ENCODE assay signal across 22 mouse cellular contexts in the genomic region with DNA sequence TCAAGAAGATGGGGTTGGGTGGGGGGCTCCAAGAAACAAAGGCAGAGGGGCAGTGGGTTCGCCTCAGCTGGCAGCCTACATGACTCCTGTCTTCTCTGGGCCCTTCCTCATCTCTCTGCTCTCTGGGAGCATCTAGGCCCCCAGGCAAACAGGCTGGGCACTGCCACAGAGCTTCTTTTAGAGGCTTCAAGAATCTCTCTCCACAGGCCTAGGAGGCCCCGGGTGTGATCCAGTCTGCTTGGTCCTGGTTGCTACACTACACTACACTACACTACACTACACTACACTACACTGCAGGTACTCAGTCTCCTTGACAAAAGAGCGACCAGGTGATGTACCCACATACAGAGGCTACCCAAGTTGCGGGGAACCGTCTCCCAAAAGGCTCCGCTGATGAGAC. TPM values are rescaled to one million over a fixed set of nuclear protein-coding genes. Genes with fewer than 3 reads are reported as not detected.
DNase-seq lines count a peak whose midpoint lies in the region; ATAC-seq and TF ChIP-seq lines count a peak whose summit lies in the region.
"Had no signal": no experiment of that assay in that cellular context is flagged by ENCODE, and none has a peak within 500 bp of the region (broad histone marks: within the 10 kb centered on the region; RNA-seq: fewer than 3 reads in every experiment).

No protein-coding gene starts in this region.

- H3K4me2 ChIP-seq in forebrain, postnatal 0 days (ENCODE audit: low read depth) = no peak overlapping the region
- peak overlapping the region; percentile 59 for H3K4me2 ChIP-seq in hindbrain, embryonic 12.5 days (replicated peaks)
- H3K4me2 ChIP-seq in midbrain, embryonic 12.5 days (replicated peaks) = peak overlapping the region; percentile 52
- peak overlapping the region; percentile 68 for H3K4me2 ChIP-seq in neural tube, embryonic 14.5 days (ENCODE audit: low read depth, low read length)
- no peak overlapping the region for H3K4me2 ChIP-seq in lung, postnatal 0 days (replicated peaks; ENCODE audit: low read depth, low read length)
- H3K4me2 ChIP-seq: heart, embryonic 11.5 days had no signal

- WGBS in forebrain, embryonic 10.5 days = 14% methylated on average over 6 of the region's 6 CpGs
- WGBS in forebrain, postnatal 0 days = 24% methylated on average over 6 of the region's 6 CpGs
- WGBS in hindbrain, embryonic 12.5 days = 4% methylated on average over 6 of the region's 6 CpGs
- WGBS in midbrain, embryonic 12.5 days = 9% methylated on average over 6 of the region's 6 CpGs
- WGBS in neural tube, embryonic 14.5 days = 3% methylated on average over 6 of the region's 6 CpGs
- 3% methylated on average over 6 of the region's 6 CpGs for WGBS in lung, postnatal 0 days

- peaks cover 100% of the 10 kb centered on the region for H3K27me3 ChIP-seq in forebrain, embryonic 10.5 days (ENCODE audit: poor library complexity, severe bottlenecking)
- peaks cover 63% of the 10 kb centered on the region for H3K27me3 ChIP-seq in forebrain, postnatal 0 days (ENCODE audit: insufficient read depth, low read length)
- peaks cover 94% of the 10 kb centered on the region for H3K27me3 ChIP-seq in hindbrain, embryonic 12.5 days
- H3K27me3 ChIP-seq in midbrain, embryonic 12.5 days = peaks cover 98% of the 10 kb centered on the region
- peaks cover 38% of the 10 kb centered on the region for H3K27me3 ChIP-seq in neural tube, embryonic 14.5 days (ENCODE audit: control insufficient read depth, insufficient read depth, low read length)
- peaks cover 86% of the 10 kb centered on the region for H3K27me3 ChIP-seq in lung, postnatal 0 days (replicated peaks; ENCODE audit: insufficient read depth, low read length)

- H3K36me3 ChIP-seq in forebrain, embryonic 10.5 days (replicated peaks) = 0 out of 2 replicates have a peak, but pooled peaks cover under 1% of the 10 kb centered on the region
- H3K36me3 ChIP-seq in forebrain, postnatal 0 days (ENCODE audit: insufficient read depth) = no peaks in the 10 kb centered on the region
- H3K36me3 ChIP-seq in hindbrain, embryonic 12.5 days = no peaks in the 10 kb centered on the region
- no peaks in the 10 kb centered on the region for H3K36me3 ChIP-seq in midbrain, embryonic 12.5 days
- H3K36me3 ChIP-seq in neural tube, embryonic 14.5 days (ENCODE audit: control insufficient read depth, insufficient read depth, low read length) = no peaks in the 10 kb centered on the region
- no peaks in the 10 kb centered on the region for H3K36me3 ChIP-seq in lung, postnatal 0 days (ENCODE audit: insufficient read depth, low read length)

- TF ChIP-seq CTCF in forebrain, postnatal 0 days (IDR thresholded peaks at IDR 0.05; ENCODE audit: low read depth) = no peak
- TF ChIP-seq CTCF in lung, postnatal 0 days (IDR thresholded peaks at IDR 0.05) = no peak

- H3K27ac ChIP-seq in forebrain, embryonic 10.5 days = peak overlapping the region; percentile 69
- H3K27ac ChIP-seq in forebrain, postnatal 0 days (ENCODE audit: low read depth, low read length) = no peak overlapping the region
- peak overlapping the region; percentile 95 for H3K27ac ChIP-seq in hindbrain, embryonic 12.5 days
- H3K27ac ChIP-seq in midbrain, embryonic 12.5 days (replicated peaks) = peak overlapping the region; percentile 88
- H3K27ac ChIP-seq in neural tube, embryonic 14.5 days (ENCODE audit: low read depth, low read length) = peak overlapping the region; percentile 85
- no peak overlapping the region for H3K27ac ChIP-seq in lung, postnatal 0 days (ENCODE audit: low read length)

- peaks cover 94% of the 10 kb centered on the region for H3K4me1 ChIP-seq in forebrain, embryonic 10.5 days
- H3K4me1 ChIP-seq in forebrain, postnatal 0 days (ENCODE audit: insufficient read depth) = no peaks in the 10 kb centered on the region
- peaks cover 14% of the 10 kb centered on the region for H3K4me1 ChIP-seq in hindbrain, embryonic 12.5 days
- H3K4me1 ChIP-seq in midbrain, embryonic 12.5 days = peaks cover 36% of the 10 kb centered on the region
- H3K4me1 ChIP-seq in neural tube, embryonic 14.5 days (ENCODE audit: control insufficient read depth, insufficient read depth, low read length) = no peaks in the 10 kb centered on the region
- H3K4me1 ChIP-seq in lung, postnatal 0 days (ENCODE audit: insufficient read depth, low read depth, low read length) = no peaks in the 10 kb centered on the region

- H3K9ac ChIP-seq in forebrain, postnatal 0 days = no peak overlapping the region
- H3K9ac ChIP-seq in hindbrain, embryonic 12.5 days = peak overlapping the region; percentile 75
- peak overlapping the region; percentile 63 for H3K9ac ChIP-seq in midbrain, embryonic 12.5 days (replicated peaks)
- H3K9ac ChIP-seq in neural tube, embryonic 14.5 days (replicated peaks; ENCODE audit: low read depth, low read length) = peak overlapping the region; percentile 89
- no peak overlapping the region for H3K9ac ChIP-seq in lung, postnatal 0 days (replicated peaks; ENCODE audit: low read depth)

- peak overlapping the region; percentile 61 for H3K4me3 ChIP-seq in forebrain, embryonic 10.5 days
- no peak overlapping the region for H3K4me3 ChIP-seq in forebrain, postnatal 0 days (ENCODE audit: low read depth, low read length)
- peak overlapping the region; percentile 55 for H3K4me3 ChIP-seq in hindbrain, embryonic 12.5 days
- peak overlapping the region; percentile 55 for H3K4me3 ChIP-seq in midbrain, embryonic 12.5 days
- H3K4me3 ChIP-seq in neural tube, embryonic 14.5 days (ENCODE audit: low read depth, low read length) = peak overlapping the region; percentile 53
- no peak overlapping the region for H3K4me3 ChIP-seq in lung, postnatal 0 days (ENCODE audit: low read depth, low read length)

- TF ChIP-seq EP300 in lung, postnatal 0 days (IDR thresholded peaks at IDR 0.05) = no peak

- DNase-seq in forebrain, embryonic 10.5 days (ENCODE audit: extremely low spot score, low spot score) = no peak
- no peak for DNase-seq in forebrain, postnatal 0 days
- no peak for DNase-seq in left cerebral cortex, adult 18-20 months (ENCODE audit: low spot score in 2 of 2)
- no peak for DNase-seq in lung, postnatal 0 days (ENCODE audit: low spot score)
- no peak for DNase-seq in thymus, adult 18-20 months
- DNase-seq: adrenal gland, adult 8-10 months; cerebellum, adult 11 months; cerebellum, postnatal 25 days; kidney, adult 18-20 months; kidney, postnatal 10 days; retina, postnatal 1 day; thymus, postnatal 4 days had no signal

- ATAC-seq in forebrain, postnatal 0 days = no peak
- ATAC-seq in hindbrain, embryonic 12.5 days (ENCODE audit: low FRiP score) = no peak
- no peak for ATAC-seq in midbrain, embryonic 12.5 days (ENCODE audit: low FRiP score, low read depth)
- no peak for ATAC-seq in neural tube, embryonic 14.5 days (ENCODE audit: low read depth)
- no peak for ATAC-seq in lung, postnatal 0 days

- H3K9me3 ChIP-seq in forebrain, embryonic 10.5 days = no peaks in the 10 kb centered on the region
- H3K9me3 ChIP-seq in forebrain, postnatal 0 days (ENCODE audit: low read length) = no peaks in the 10 kb centered on the region
- no peaks in the 10 kb centered on the region for H3K9me3 ChIP-seq in hindbrain, embryonic 12.5 days (replicated peaks)
- no peaks in the 10 kb centered on the region for H3K9me3 ChIP-seq in midbrain, embryonic 12.5 days
- H3K9me3 ChIP-seq in neural tube, embryonic 14.5 days (ENCODE audit: control insufficient read depth, low read length) = no peaks in the 10 kb centered on the region
- H3K9me3 ChIP-seq in lung, postnatal 0 days (ENCODE audit: low read length) = no peaks in the 10 kb centered on the region

RNA-seq across cellular contexts. Expression of gene Lhx5, which starts 1.8 kb away (rescaled TPM):
- 21.3 and 24.8 TPM in 2 replicates for polyA plus RNA-seq in forebrain, embryonic 10.5 days (2016; fragmentation: Nextera tagmentation; extraction: Ambion mirVana)
- 4.6 and 5.4 TPM in 2 replicates for total RNA-seq in forebrain, postnatal 0 days (2014; rRNA removed)
- polyA plus RNA-seq in forebrain, postnatal 0 days (2015; fragmentation: Nextera tagmentation; extraction: Ambion mirVana) = 1.4 and 3.7 TPM in 2 replicates
- polyA plus RNA-seq in hindbrain, embryonic 12.5 days (2016; fragmentation: Nextera tagmentation; extraction: Ambion mirVana) = 63.0 and 67.2 TPM in 2 replicates
- 45.2 and 51.9 TPM in 2 replicates for polyA plus RNA-seq in midbrain, embryonic 12.5 days (2016; fragmentation: Nextera tagmentation; extraction: Ambion mirVana)
- 27.6 and 28.1 TPM in 2 replicates for polyA plus RNA-seq in neural tube, embryonic 14.5 days (2014; fragmentation: Nextera tagmentation; extraction: Ambion mirVana)
- total RNA-seq in left cerebral cortex, adult 18-20 months (2021) = not detected
- not detected in 2 replicates for polyA plus RNA-seq in lung, postnatal 0 days (2015; fragmentation: Nextera tagmentation; extraction: Ambion mirVana)
- total RNA-seq: adrenal gland, adult 8-10 months; CH12.LX; heart, postnatal 25 days; neutrophil, adult 5-6 weeks had no signal
- polyA plus RNA-seq: gonadal fat pad, adult 2 months; liver, embryonic 16.5 days had no signal

RNA-seq across cellular contexts. Expression of gene Sdsl, which starts 42.9 kb away (rescaled TPM):
- polyA plus RNA-seq in forebrain, embryonic 10.5 days (2016; fragmentation: Nextera tagmentation; extraction: Ambion mirVana) = 9.3 and 10.2 TPM in 2 replicates
- total RNA-seq in forebrain, postnatal 0 days (2014; rRNA removed) = 1.3 and 3.0 TPM in 2 replicates
- polyA plus RNA-seq in forebrain, postnatal 0 days (2015; fragmentation: Nextera tagmentation; extraction: Ambion mirVana) = 2.3 and 3.1 TPM in 2 replicates
- polyA plus RNA-seq in hindbrain, embryonic 12.5 days (2016; fragmentation: Nextera tagmentation; extraction: Ambion mirVana) = 5.4 and 7.5 TPM in 2 replicates
- polyA plus RNA-seq in midbrain, embryonic 12.5 days (2016; fragmentation: Nextera tagmentation; extraction: Ambion mirVana) = 6.4 and 7.5 TPM in 2 replicates
- 5.8 and 8.3 TPM in 2 replicates for polyA plus RNA-seq in neural tube, embryonic 14.5 days (2014; fragmentation: Nextera tagmentation; extraction: Ambion mirVana)
- 1 to 10 TPM; 7.9 to 8.6 TPM for total RNA-seq in left cerebral cortex, adult 18-20 months (2021)
- polyA plus RNA-seq in lung, postnatal 0 days (2015; fragmentation: Nextera tagmentation; extraction: Ambion mirVana) = 1.7 and 1.8 TPM in 2 replicates
- total RNA-seq: neutrophil, adult 5-6 weeks had no signal

RNA-seq across cellular contexts. Expression of gene Sds, which starts 46.6 kb away (rescaled TPM):
- polyA plus RNA-seq in forebrain, embryonic 10.5 days (2016; fragmentation: Nextera tagmentation; extraction: Ambion mirVana) = not detected in 2 replicates
- total RNA-seq in forebrain, postnatal 0 days (2014; rRNA removed) = not detected in 2 replicates
- polyA plus RNA-seq in forebrain, postnatal 0 days (2015; fragmentation: Nextera tagmentation; extraction: Ambion mirVana) = not detected in 2 replicates
- not detected in 2 replicates for polyA plus RNA-seq in hindbrain, embryonic 12.5 days (2016; fragmentation: Nextera tagmentation; extraction: Ambion mirVana)
- not detected in 2 replicates for polyA plus RNA-seq in midbrain, embryonic 12.5 days (2016; fragmentation: Nextera tagmentation; extraction: Ambion mirVana)
- polyA plus RNA-seq in neural tube, embryonic 14.5 days (2014; fragmentation: Nextera tagmentation; extraction: Ambion mirVana) = 0.29 TPM in 1 of 2 replicates, not detected in the other
- total RNA-seq in left cerebral cortex, adult 18-20 months (2021) = not detected
- not detected in 2 replicates for polyA plus RNA-seq in lung, postnatal 0 days (2015; fragmentation: Nextera tagmentation; extraction: Ambion mirVana)
- total RNA-seq: CH12.LX; neutrophil, adult 5-6 weeks had no signal
- polyA plus RNA-seq: embryonic facial prominence, embryonic 11.5 days; gonadal fat pad, adult 2 months; heart, embryonic 11.5 days had no signal

Comparison
In these comparisons a context has a peak if more than half of its experiments do, and no peak if none do; other contexts are left out.
1. H3K27ac ChIP-seq: peak in forebrain, embryonic 10.5 days (single experiment), hindbrain, embryonic 12.5 days (single experiment), midbrain, embryonic 12.5 days (single experiment) and neural tube, embryonic 14.5 days (single experiment); none in forebrain, postnatal 0 days (single experiment) and lung, postnatal 0 days (single experiment).
2. H3K4me3 ChIP-seq: peak in forebrain, embryonic 10.5 days (single experiment), hindbrain, embryonic 12.5 days (single experiment), midbrain, embryonic 12.5 days (single experiment) and neural tube, embryonic 14.5 days (single experiment); none in forebrain, postnatal 0 days (single experiment) and lung, postnatal 0 days (single experiment).
3. H3K4me2 ChIP-seq: peak in hindbrain, embryonic 12.5 days (single experiment), midbrain, embryonic 12.5 days (single experiment) and neural tube, embryonic 14.5 days (single experiment); none in forebrain, postnatal 0 days (single experiment) and lung, postnatal 0 days (single experiment).
4. H3K9ac ChIP-seq: peak in hindbrain, embryonic 12.5 days (single experiment), midbrain, embryonic 12.5 days (single experiment) and neural tube, embryonic 14.5 days (single experiment); none in forebrain, postnatal 0 days (single experiment) and lung, postnatal 0 days (single experiment).